Mouse (Mus musculus): ENCODE data around the gene Foxj1. TPM values are rescaled to one million over a fixed set of nuclear protein-coding genes. Genes with fewer than 3 reads are reported as not detected.
A peak's percentile ranks its signal among the peaks of the same experiment; 100 is the strongest.
"Not testable (repeated sequence)": the region's sequence is repeated elsewhere in the genome, so short reads cannot be mapped to it uniquely, and the experiment has no call there.

Gene Foxj1
- total RNA-seq (2014; fragmentation: Nextera tagmentation) (not detected in 2 replicates), total RNA-seq (2017) (not detected in 2 replicates)

- ATAC-seq (replicated peaks; ENCODE audit: poor library complexity, severe bottlenecking): peak; percentile 86
Measured at GRCm38 (mm10) chr11:116335244-116336036, at the start of gene Foxj1. Foxj1 (minus strand) TSS chr11:116335399.

DNA sequence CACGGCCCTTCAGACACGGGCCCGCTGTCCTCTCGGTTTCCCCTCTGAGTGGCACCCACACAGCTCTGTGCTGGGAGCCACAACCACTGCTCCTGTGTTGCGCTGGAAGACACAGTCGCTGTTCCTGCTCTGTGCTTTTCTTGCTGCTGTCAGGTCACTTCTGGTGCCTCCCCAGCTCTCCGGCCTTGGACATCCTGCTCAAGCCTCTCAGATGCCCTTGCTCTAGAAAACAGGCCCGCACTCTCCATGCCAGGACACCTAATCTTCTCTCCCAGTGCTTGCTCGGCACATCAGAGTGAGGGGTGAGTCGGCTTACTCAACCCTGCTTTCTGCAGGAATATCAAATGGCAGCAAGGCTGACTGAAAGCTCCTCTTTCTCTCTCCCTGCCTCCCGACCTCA, 49.0 kb upstream of the Foxj1 start:
- ATAC-seq (replicated peaks; ENCODE audit: poor library complexity, severe bottlenecking): no peak

DNA sequence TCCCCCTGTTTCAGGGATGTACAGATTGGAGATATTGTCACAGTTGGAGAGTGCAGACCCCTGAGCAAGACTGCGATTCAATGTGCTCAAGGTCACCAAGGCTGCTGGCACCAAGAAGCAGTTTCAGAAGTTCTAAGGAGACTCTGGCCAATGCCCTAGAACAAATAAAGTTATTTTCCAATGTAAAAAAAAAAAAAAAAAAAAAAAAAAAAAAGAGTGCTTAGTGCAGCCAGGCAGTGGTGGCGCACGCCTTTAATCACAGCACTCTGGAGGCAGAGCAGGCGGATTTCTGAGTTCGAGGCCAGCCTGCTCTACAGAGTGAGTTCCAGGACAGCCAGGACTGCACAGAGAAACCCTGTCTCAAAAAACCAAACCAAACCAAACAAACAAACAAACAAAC, 47.9 kb upstream of the Foxj1 start:
- ATAC-seq (replicated peaks; ENCODE audit: poor library complexity, severe bottlenecking): not testable (repeated sequence)

- no peak for ATAC-seq (replicated peaks; ENCODE audit: poor library complexity, severe bottlenecking)
Measured at GRCm38 (mm10) chr11:116380767-116381166, 45.6 kb upstream of the Foxj1 start.

DNA sequence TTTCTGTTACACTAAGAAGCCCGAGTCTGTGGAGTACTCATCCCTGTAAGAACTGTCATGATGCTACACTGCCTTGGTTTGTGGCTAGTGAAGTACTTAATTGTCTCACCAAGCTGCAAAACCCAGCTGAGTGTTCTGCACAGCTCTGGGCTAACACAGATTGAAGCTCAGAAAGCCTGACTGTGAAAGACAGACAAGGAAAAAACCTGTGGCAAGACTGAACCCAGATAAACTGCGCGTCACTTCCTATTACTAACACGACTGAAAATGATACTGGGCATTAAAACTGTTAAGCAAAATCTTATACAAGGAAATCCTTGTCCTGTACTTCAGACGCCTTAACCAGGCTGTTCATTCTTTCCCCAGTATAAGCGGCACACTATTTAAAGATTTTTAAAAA, 44.3 kb upstream of the Foxj1 start:
- ATAC-seq (replicated peaks; ENCODE audit: poor library complexity, severe bottlenecking): no peak

- ATAC-seq (replicated peaks; ENCODE audit: poor library complexity, severe bottlenecking): peak; percentile 72
Measured at GRCm38 (mm10) chr11:116376945-116377661, 41.9 kb upstream of the Foxj1 start.

- ATAC-seq (replicated peaks; ENCODE audit: poor library complexity, severe bottlenecking): no peak
Measured at GRCm38 (mm10) chr11:116371894-116372450, 36.8 kb upstream of the Foxj1 start.

DNA sequence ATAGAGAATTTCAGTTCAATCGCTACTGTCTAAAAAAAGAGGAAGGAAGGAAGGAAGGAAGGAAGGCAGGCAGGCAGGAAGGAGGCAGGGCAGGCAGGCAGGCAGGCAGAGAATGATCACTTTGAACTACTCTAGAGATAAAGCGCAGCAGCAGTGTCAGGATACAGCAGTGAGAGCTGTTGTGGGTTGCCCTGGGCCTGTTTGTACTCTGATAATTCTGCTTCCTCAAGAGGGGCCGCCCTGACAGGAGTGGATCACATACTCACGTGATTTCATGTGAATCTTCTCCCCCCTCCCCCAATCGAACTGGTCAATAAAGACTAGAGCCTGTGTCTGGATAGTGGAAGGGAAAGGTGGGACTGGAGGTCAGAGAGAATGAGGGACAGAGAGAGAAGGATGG, 34.4 kb upstream of the Foxj1 start:
- no peak for ATAC-seq (replicated peaks; ENCODE audit: poor library complexity, severe bottlenecking)

GRCm38 (mm10) chr11:116369051-116369450, 33.9 kb upstream of the Foxj1 start:
- no peak for ATAC-seq (replicated peaks; ENCODE audit: poor library complexity, severe bottlenecking)

DNA sequence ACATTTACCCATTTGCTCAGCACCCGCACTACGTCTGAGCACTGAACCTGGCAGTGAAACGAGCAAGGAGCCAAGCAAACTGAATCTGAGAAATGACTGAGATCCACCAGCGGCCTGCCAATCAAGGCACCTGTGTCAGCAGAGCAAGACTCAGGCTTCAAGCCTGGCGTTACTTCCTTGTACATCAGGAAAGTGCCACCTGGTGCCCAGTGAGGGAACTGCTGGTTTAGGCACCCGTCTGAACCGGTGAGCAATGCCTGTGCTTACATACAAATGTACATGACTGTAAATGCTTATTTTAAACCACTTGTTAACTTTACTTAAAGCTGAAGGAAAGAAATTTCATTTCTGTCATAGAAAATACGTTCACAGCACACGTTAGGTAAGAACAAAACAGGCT, 32.9 kb upstream of the Foxj1 start:
- ATAC-seq (replicated peaks; ENCODE audit: poor library complexity, severe bottlenecking): peak; percentile 91

DNA sequence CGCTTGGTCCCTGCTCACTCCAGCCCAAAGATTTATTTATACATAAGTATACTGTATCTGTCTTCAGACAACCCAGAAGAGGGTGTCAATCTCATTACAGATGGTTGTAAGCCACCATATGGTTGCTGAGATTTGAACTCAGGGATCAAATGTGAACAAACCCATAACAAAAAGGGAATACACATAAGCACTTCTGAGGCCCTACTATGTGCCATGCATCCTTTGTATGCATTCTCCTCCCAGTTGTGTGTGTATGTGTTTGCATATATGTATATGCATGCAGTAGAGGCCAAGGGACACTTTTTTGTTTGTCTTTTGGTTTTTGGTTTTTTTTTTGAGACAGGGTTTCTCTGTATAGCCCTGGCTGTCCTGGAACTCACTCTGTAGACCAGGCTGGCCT, 31.4 kb upstream of the Foxj1 start:
- ATAC-seq (replicated peaks; ENCODE audit: poor library complexity, severe bottlenecking): no peak

DNA sequence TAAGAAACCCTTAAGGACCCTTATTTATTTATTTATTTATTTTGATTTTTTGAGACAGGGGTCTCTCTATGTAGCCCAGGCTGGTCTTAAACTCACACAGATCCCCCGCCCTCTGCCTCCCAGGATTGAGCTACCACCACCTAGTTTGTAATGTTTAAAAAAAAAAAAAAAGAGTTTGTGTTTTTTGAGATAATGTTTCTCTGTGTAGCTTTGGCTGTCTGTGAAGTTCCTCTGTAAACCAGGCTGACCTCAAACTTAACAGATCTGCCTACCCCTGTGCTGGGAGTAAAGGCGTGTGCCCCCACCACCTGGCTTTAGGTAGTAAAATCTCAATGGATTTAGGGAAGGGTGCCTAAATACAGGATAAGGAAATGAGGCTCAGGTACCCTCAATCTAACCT, 30.9 kb upstream of the Foxj1 start:
- no peak for ATAC-seq (replicated peaks; ENCODE audit: poor library complexity, severe bottlenecking)

- ATAC-seq (replicated peaks; ENCODE audit: poor library complexity, severe bottlenecking): no peak
Measured at GRCm38 (mm10) chr11:116365432-116365831, 30.2 kb upstream of the Foxj1 start.

DNA sequence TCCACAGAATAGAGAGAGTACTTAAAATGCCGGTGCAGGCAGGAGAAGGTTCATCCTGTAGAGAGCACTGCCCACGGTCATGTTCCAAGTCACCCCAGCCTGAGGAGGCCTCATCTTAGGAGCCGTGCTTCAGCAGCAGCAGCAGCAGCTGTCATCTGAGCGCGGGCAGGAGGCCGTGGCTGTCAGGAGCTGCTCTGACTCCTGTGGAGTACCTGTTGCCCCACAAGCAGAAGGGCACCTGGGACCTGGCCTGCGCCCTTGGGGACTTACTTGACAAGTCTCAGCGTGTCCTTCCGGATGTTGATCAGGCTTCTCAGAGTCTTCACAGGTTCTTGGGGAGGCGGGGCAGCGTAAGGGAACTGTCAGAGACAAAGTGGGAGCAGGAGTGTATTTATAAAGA, 26.8 kb upstream of the Foxj1 start:
- ATAC-seq (replicated peaks; ENCODE audit: poor library complexity, severe bottlenecking): no peak

DNA sequence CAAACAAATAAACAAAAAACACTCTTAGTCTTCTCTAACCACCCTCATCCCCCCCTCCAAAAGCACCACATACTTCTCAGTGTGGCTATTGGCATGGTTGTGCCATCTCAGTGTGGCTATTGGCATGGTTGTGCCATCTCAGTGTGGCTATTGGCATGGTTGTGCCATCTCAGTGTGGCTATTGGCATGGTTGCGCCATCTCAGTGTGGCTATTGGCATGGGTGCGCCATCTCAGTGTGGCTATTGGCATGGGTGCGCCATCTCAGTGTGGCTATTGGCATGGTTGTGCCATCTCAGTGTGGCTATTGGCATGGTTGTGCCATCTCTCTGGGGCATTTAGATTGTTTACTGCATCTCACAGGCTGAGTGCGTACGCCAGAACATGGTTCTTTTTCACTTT, 25.7 kb upstream of the Foxj1 start:
- not testable (repeated sequence) for ATAC-seq (replicated peaks; ENCODE audit: poor library complexity, severe bottlenecking)

- ATAC-seq (replicated peaks; ENCODE audit: poor library complexity, severe bottlenecking): no peak
Measured at GRCm38 (mm10) chr11:116359652-116360051, 24.5 kb upstream of the Foxj1 start.

GRCm38 (mm10) chr11:116358926-116359637, 23.9 kb upstream of the Foxj1 start:
- ATAC-seq (replicated peaks; ENCODE audit: poor library complexity, severe bottlenecking): no peak

- no peak for ATAC-seq (replicated peaks; ENCODE audit: poor library complexity, severe bottlenecking)
Measured at GRCm38 (mm10) chr11:116354521-116354920, 19.3 kb upstream of the Foxj1 start.

DNA sequence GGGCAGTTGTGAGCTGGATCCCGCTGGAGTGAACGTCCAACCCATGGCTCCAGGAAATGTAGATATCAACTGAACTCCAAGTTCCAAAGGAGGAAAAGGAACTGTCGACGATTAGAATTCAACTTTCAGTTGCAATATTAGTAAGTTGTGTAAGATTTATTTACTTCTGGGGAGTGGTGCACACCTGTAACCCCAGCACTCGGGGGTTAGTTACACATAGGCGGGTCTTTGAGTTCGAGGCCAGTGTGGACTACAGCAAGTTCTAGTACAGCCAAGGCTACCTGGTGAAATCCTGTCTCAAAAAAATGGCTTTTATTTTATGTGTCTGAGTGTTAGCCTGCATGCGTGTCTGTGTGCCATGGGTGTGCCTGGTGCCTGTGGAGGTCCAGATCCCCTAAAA, 18.3 kb upstream of the Foxj1 start:
- no peak for ATAC-seq (replicated peaks; ENCODE audit: poor library complexity, severe bottlenecking)

DNA sequence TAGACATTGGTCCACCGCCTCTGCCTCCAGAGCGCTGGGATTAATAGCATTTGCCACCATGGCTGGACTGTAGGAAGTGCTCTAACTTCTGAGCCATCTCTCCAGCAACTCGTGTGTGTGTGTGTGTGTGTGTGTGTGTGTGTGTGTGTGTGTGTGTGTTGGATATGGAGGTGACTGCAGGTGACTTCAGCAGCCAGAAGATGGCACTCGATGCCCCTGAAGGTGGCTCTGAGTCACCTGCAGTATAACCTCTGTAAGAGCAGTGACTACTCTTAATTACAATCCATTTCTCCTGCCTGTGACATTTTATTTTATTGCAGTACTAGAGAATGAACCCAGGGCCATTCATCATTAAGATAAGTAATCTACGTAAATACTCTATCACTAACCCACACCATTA, 16.1 kb upstream of the Foxj1 start:
- no peak for ATAC-seq (replicated peaks; ENCODE audit: poor library complexity, severe bottlenecking)

GRCm38 (mm10) chr11:116347955-116348354, 12.8 kb upstream of the Foxj1 start:
- ATAC-seq (replicated peaks; ENCODE audit: poor library complexity, severe bottlenecking): no peak

Data from granulocyte monocyte progenitor cell, adult 5-6 weeks (primary cell).